Mouse (Mus musculus) embryo, embryonic 10 days (tissue): Measurements from ENCODE around the gene Gm37240.
A peak's percentile ranks its signal among the peaks of the same experiment; 100 is the strongest.

Source experiments
- DNase-seq: peaks from one replicate; pipeline ENCODE4 v3.0.0-alpha.2; 2015; ENCODE audit warnings: low spot score

The Gm37240 gene

GRCm38 (mm10) chr3:84472527-84472926 is 1414.8 kb downstream of the Gm37240 start:
- no peak for DNase-seq

- no peak for DNase-seq
Measured at GRCm38 (mm10) chr3:84471146-84471545, 1416.2 kb downstream of the Gm37240 start.

- no peak for DNase-seq
Measured at GRCm38 (mm10) chr3:84468111-84468453, 1419.2 kb downstream of the Gm37240 start.

- DNase-seq = no peak
Measured at GRCm38 (mm10) chr3:84467419-84468110, 1419.8 kb downstream of the Gm37240 start.

- no peak for DNase-seq
Measured at GRCm38 (mm10) chr3:84465822-84466500, 1421.4 kb downstream of the Gm37240 start.

- no peak for DNase-seq
Measured at GRCm38 (mm10) chr3:84461687-84462086, 1425.6 kb downstream of the Gm37240 start.

GRCm38 (mm10) chr3:84460952-84461351 is 1426.4 kb downstream of the Gm37240 start:
- DNase-seq = peak; percentile 81

- no peak for DNase-seq
Measured at GRCm38 (mm10) chr3:84460499-84460898, 1426.8 kb downstream of the Gm37240 start.

- DNase-seq = no peak
Measured at GRCm38 (mm10) chr3:84455733-84456417, 1431.4 kb downstream of the Gm37240 start.

GRCm38 (mm10) chr3:84450651-84451050 is 1436.7 kb downstream of the Gm37240 start:
- DNase-seq = no peak

- DNase-seq = no peak
Measured at GRCm38 (mm10) chr3:84449015-84449414, 1438.3 kb downstream of the Gm37240 start.

GRCm38 (mm10) chr3:84447803-84448202 is 1439.5 kb downstream of the Gm37240 start:
- no peak for DNase-seq
